Mouse (Mus musculus) forebrain, postnatal 0 days (tissue): ENCODE results near the gene Lexm. TPM values are rescaled to one million over a fixed set of nuclear protein-coding genes. Genes with fewer than 3 reads are reported as not detected.

ENCODE experiments used
- ATAC-seq: fragments of 200-750 bp; cut with Nextera tagmentation; 2 replicates; pipeline ENCODE4 v1.8.0; 2017; ENCODE audit warnings: mild to moderate bottlenecking, moderate library complexity
- DNase-seq: peaks from one replicate; pipeline ENCODE4 v3.0.0-alpha.2; 2015
- H3K27ac ChIP-seq: fragments of 300-500 bp; sonication (generic); 2 replicates; pipeline ENCODE4 v1.5.1; 2014; ENCODE audit warnings: low read depth, mild to moderate bottlenecking, antibody characterized with exemption, low read length, moderate library complexity, mixed read lengths
- H3K27me3 ChIP-seq: fragments of 300-500 bp; sonication (generic); 2 replicates; pipeline ENCODE4 v1.6.1; 2014; ENCODE audit warnings: mild to moderate bottlenecking, low read length, mixed read lengths; ENCODE audit not compliant: insufficient read depth
- H3K36me3 ChIP-seq: fragments of 300-500 bp; sonication (generic); 2 replicates; pipeline ENCODE4 v1.6.1; 2014; ENCODE audit warnings: mild to moderate bottlenecking, moderate library complexity; ENCODE audit not compliant: insufficient read depth
- H3K4me1 ChIP-seq: fragments of 300-500 bp; sonication (generic); 2 replicates; pipeline ENCODE4 v1.6.1; 2014; ENCODE audit warnings: antibody characterized with exemption; ENCODE audit not compliant: insufficient read depth
- H3K4me2 ChIP-seq: fragments of 300-500 bp; sonication (generic); 2 replicates; pipeline ENCODE4 v1.6.1; 2014; ENCODE audit warnings: low read depth, mild to moderate bottlenecking, moderate library complexity
- H3K4me3 ChIP-seq: fragments of 300-500 bp; sonication (generic); 2 replicates; pipeline ENCODE4 v1.5.1; 2014; ENCODE audit warnings: low read depth, low read length, mixed read lengths
- H3K9ac ChIP-seq: fragments of 300-500 bp; sonication (generic); 2 replicates; pipeline ENCODE4 v1.6.1; 2014; ENCODE audit warnings: mild to moderate bottlenecking
- H3K9me3 ChIP-seq: fragments of 300-500 bp; sonication (generic); 2 replicates; pipeline ENCODE4 v1.6.1; 2016; ENCODE audit warnings: low read length
- CTCF ChIP-seq: sonication (generic); IDR thresholded peaks from 2 replicates; pipeline ENCODE4 v1.5.1; 2016; ENCODE audit warnings: antibody characterized with exemption, control low read depth, low read depth
- WGBS: fragments of 180-500 bp; shearing (Covaris S2); extraction: QIAGEN DNeasy Blood & Tissue Kit; methylation state at CpG from one replicate; pipeline ENCODE4 v1.1.7; 2014; 5-methylcytosine and 5-hydroxymethylcytosine counted together
- polyA plus RNA-seq: library from polyadenylated mRNA; unstranded; fragments of >200 nt; fragmentation: Nextera tagmentation; extraction: Ambion mirVana; gene quantifications from 2 replicates; pipeline ENCODE4 v1.2.1, GENCODE M21; 2015
- total RNA-seq: library from RNA; depleted of rRNA; stranded (reverse); fragments of >200 nt; gene quantifications from 2 replicates; pipeline ENCODE4 v1.2.3, GENCODE M21; 2014

The Lexm gene
- total and polyA plus RNA-seq, 2 experiments from 2014 or later: not detected

DNA sequence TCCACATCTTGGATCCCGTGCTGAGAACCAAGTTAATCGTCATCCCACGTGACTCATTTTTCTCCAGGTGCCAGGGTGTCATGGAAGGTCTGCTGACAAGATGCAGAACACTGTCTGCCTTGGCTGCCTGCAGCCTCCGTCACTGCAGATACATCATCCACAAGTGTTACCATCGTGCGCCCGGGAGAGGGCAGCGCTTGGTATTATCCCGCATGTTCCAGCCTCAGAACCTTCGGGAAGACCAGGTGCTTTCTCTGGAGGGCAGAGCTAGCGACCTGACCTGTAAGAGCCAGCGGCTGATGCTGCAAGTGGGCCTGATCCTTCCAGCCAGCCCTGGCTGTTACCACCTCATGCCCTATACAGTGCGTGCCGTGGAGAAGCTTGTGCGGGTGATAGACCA, 36.0 kb upstream of the Lexm start:
- no peaks in the 10 kb centered on the region for H3K27me3 ChIP-seq
- no peaks in the 10 kb centered on the region for H3K9me3 ChIP-seq
- WGBS: 93% methylated on average over 15 of the region's 15 CpGs
- TF ChIP-seq CTCF: no peak
- DNase-seq: no peak
- H3K36me3 ChIP-seq: peaks cover 26% of the 10 kb centered on the region
- no peak overlapping the region for H3K4me2 ChIP-seq
- H3K27ac ChIP-seq: no peak overlapping the region
- H3K4me3 ChIP-seq: no peak overlapping the region
- H3K4me1 ChIP-seq: peaks cover 7% of the 10 kb centered on the region
- no peak overlapping the region for H3K9ac ChIP-seq
- no peak for ATAC-seq

- no peak for ATAC-seq
- Histone ChIP-seq H3K9me3 (no peaks in the 10 kb centered on the region), H3K4me1 (peaks cover 7% of the 10 kb centered on the region), H3K27ac (no peak overlapping the region), H3K36me3 (peaks cover 21% of the 10 kb centered on the region), H3K9ac (no peak overlapping the region), H3K4me3 (no peak overlapping the region), H3K4me2 (no peak overlapping the region), H3K27me3 (no peaks in the 10 kb centered on the region)
- no peak for TF ChIP-seq CTCF
- no peak for DNase-seq
- WGBS: 91% methylated on average over 3 of the region's 3 CpGs
Measured at GRCm38 (mm10) chr4:106652546-106652945, 35.5 kb upstream of the Lexm start.

- Histone ChIP-seq H3K9me3 (no peaks in the 10 kb centered on the region), H3K36me3 (peaks cover 21% of the 10 kb centered on the region), H3K27me3 (no peaks in the 10 kb centered on the region), H3K4me1 (peaks cover 7% of the 10 kb centered on the region), H3K9ac (peak within 1 kb of the TSS; percentile 72), H3K27ac (no peak within 1 kb of the TSS), H3K4me2 (peak within 1 kb of the TSS; percentile 93), H3K4me3 (peak within 1 kb of the TSS; percentile 62)
- TF ChIP-seq CTCF: no peak; the same call in 1 of the 2 replicates
- peak; percentile 99 for DNase-seq
- 3% methylated on average over 40 of the region's 40 CpGs for WGBS
- ATAC-seq: peak; percentile 99
Measured at GRCm38 (mm10) chr4:106650833-106651527, 33.9 kb upstream of the Lexm start, which contains the start of gene Pars2. Gene Pars2 (plus strand): TSS chr4:106651069.

DNA sequence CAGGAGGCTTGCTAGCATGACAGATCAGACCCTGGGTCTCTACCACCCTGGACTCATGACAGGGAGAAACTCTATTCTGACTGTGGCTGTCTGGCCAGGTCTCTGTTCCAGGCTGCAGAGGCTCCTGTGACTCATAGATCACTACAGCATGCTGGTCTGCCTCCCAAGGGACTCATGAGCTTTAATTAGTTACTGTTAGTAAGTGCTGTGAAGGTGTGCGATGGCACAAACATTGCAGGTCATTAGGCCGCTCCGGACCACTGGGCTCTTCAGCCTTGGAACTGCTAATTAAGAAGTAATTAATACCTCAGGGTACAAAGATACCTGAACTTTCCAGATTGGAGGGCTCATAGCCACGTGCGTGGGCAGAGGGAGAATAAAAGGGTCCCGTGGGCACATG, 30.1 kb upstream of the Lexm start:
- Histone ChIP-seq H3K4me2 (no peak overlapping the region), H3K4me1 (peaks cover 7% of the 10 kb centered on the region), H3K9me3 (no peaks in the 10 kb centered on the region), H3K36me3 (no peaks in the 10 kb centered on the region), H3K4me3 (no peak overlapping the region), H3K27me3 (no peaks in the 10 kb centered on the region), H3K9ac (no peak overlapping the region), H3K27ac (no peak overlapping the region)
- 74% methylated on average over 6 of the region's 6 CpGs for WGBS
- no peak for TF ChIP-seq CTCF
- ATAC-seq (no peak), DNase-seq (no peak)

- H3K4me2 ChIP-seq: no peak overlapping the region
- H3K9me3 ChIP-seq: no peaks in the 10 kb centered on the region
- TF ChIP-seq CTCF: no peak
- WGBS: 75% methylated on average over 5 of the region's 5 CpGs
- ATAC-seq (no peak), DNase-seq (no peak)
- no peak overlapping the region for H3K9ac ChIP-seq
- H3K27me3 ChIP-seq: no peaks in the 10 kb centered on the region
- no peak overlapping the region for H3K4me3 ChIP-seq
- H3K27ac ChIP-seq: no peak overlapping the region
- H3K36me3 ChIP-seq: no peaks in the 10 kb centered on the region
- no peaks in the 10 kb centered on the region for H3K4me1 ChIP-seq
Measured at GRCm38 (mm10) chr4:106645797-106646196, 28.8 kb upstream of the Lexm start.

DNA sequence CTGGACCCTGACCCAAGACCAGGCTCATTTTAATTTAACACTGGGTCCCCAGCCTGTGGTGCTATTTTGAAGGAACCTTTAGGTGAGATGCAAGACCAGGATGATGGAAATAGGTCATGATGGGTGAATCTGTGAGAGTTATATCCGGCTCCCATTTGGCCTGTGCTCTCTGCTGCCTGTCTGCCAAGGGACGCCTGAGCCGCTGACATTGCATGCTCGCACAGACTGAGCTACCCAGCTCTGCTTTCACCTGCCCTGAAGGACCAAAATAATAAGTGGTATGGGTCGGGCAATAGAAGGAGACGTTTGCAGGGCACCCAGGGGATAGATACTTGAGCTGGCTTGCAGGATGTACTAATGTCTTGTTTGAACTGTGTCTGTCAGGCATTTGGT, 27.2 kb upstream of the Lexm start:
- no peaks in the 10 kb centered on the region for H3K36me3 ChIP-seq
- H3K27ac ChIP-seq: no peak overlapping the region
- ATAC-seq: no peak
- no peak for DNase-seq
- H3K4me1 ChIP-seq: no peaks in the 10 kb centered on the region
- H3K9ac ChIP-seq: no peak overlapping the region
- WGBS: 77% methylated on average over 6 of the region's 6 CpGs
- H3K4me2 ChIP-seq: no peak overlapping the region
- no peaks in the 10 kb centered on the region for H3K9me3 ChIP-seq
- no peak for TF ChIP-seq CTCF
- no peaks in the 10 kb centered on the region for H3K27me3 ChIP-seq
- no peak overlapping the region for H3K4me3 ChIP-seq

DNA sequence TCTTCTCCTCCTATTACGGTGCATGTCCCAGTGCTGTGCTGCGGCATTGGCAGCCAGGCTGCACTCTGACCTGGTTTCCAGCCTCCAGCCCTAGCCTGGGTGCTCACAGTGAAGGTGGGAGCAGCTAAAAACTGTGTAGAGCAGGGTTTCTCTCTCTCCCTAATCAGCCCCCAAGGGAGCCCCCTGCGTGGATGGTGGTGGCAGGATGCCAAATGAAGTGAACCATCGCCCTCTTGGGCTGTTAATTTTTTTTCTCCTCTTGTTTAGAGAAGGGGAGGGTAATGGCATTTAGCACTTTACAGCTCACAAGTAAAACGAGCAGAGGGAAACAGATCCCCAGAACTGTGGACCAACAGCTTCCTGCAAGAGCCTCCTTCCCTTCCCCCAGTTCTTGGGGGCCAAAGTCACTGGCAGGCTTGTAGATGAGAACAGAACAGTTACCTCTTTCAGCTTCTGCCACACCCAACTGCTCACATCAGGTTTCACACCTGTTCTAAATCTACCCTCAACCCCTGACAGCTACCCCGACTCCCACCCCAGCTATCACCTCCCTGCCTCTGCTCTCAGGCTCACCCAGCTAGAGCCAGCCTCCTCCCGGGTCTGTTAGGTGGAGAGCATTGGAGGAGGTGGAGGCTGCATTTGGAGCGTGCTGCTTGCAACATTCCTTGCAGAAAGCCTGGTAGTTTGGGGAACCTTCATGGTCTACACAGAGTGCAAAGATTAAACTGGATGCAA, 26.6 kb upstream of the Lexm start:
- H3K9me3 ChIP-seq: no peaks in the 10 kb centered on the region
- H3K27me3 ChIP-seq: no peaks in the 10 kb centered on the region
- WGBS: 40% methylated on average over 8 of the region's 8 CpGs
- H3K27ac ChIP-seq: no peak overlapping the region
- H3K9ac ChIP-seq: no peak overlapping the region
- no peak overlapping the region for H3K4me2 ChIP-seq
- H3K4me3 ChIP-seq: no peak overlapping the region
- DNase-seq: no peak
- no peak for TF ChIP-seq CTCF
- H3K4me1 ChIP-seq: no peaks in the 10 kb centered on the region
- H3K36me3 ChIP-seq: no peaks in the 10 kb centered on the region
- ATAC-seq: no peak
